Mouse (Mus musculus): ENCODE measurements around the gene Fndc3a. TPM values are rescaled to one million over a fixed set of nuclear protein-coding genes. Genes with fewer than 3 reads are reported as not detected.

Fndc3a gene
- polyA plus RNA-seq, 1 experiment from 2014 or later, result 43.4 TPM

- Histone ChIP-seq H3K9me3 (ENCODE audit: control insufficient read depth, low read length) (no peaks in the 10 kb centered on the region), H3K27me3 (ENCODE audit: control insufficient read depth, insufficient read depth, low read length) (no peaks in the 10 kb centered on the region), H3K4me1 (replicated peaks; ENCODE audit: control insufficient read depth, insufficient read depth, low read length) (no peaks in the 10 kb centered on the region), H3K36me3 (ENCODE audit: control insufficient read depth, insufficient read depth, low read length) (no peaks in the 10 kb centered on the region), H3K4me2 (ENCODE audit: low read depth, low read length, severe bottlenecking) (no peak overlapping the region), H3K27ac (ENCODE audit: low read depth, low read length) (no peak overlapping the region), H3K4me3 (ENCODE audit: low read depth, low read length) (no peak overlapping the region), H3K9ac (ENCODE audit: low read length) (no peak overlapping the region)
- 94% methylated on average over 1 of the region's 1 CpGs for WGBS
- DNase-seq (ENCODE audit: low spot score) (no peak), ATAC-seq (replicated peaks; ENCODE audit: low FRiP score) (no peak)
Measured at GRCm38 (mm10) chr14:72644620-72645019, 65.2 kb downstream of the Fndc3a start.

- 95% methylated on average over 6 of the region's 6 CpGs for WGBS
- Histone ChIP-seq H3K4me1 (replicated peaks; ENCODE audit: control insufficient read depth, insufficient read depth, low read length) (no peaks in the 10 kb centered on the region), H3K9me3 (ENCODE audit: control insufficient read depth, low read length) (no peaks in the 10 kb centered on the region), H3K36me3 (ENCODE audit: control insufficient read depth, insufficient read depth, low read length) (no peaks in the 10 kb centered on the region), H3K27me3 (ENCODE audit: control insufficient read depth, insufficient read depth, low read length) (no peaks in the 10 kb centered on the region), H3K27ac (ENCODE audit: low read depth, low read length) (no peak overlapping the region), H3K4me3 (ENCODE audit: low read depth, low read length) (no peak overlapping the region), H3K9ac (ENCODE audit: low read length) (no peak overlapping the region), H3K4me2 (ENCODE audit: low read depth, low read length, severe bottlenecking) (no peak overlapping the region)
- ATAC-seq (replicated peaks; ENCODE audit: low FRiP score), result no peak
- no peak for DNase-seq (ENCODE audit: low spot score)
Measured at GRCm38 (mm10) chr14:72638507-72638906, 71.3 kb downstream of the Fndc3a start.

GRCm38 (mm10) chr14:72633571-72633970 lies 76.2 kb downstream of the Fndc3a start:
- Histone ChIP-seq H3K4me1 (replicated peaks; ENCODE audit: control insufficient read depth, insufficient read depth, low read length) (no peaks in the 10 kb centered on the region), H3K27ac (ENCODE audit: low read depth, low read length) (no peak overlapping the region), H3K4me2 (ENCODE audit: low read depth, low read length, severe bottlenecking) (no peak overlapping the region), H3K36me3 (ENCODE audit: control insufficient read depth, insufficient read depth, low read length) (no peaks in the 10 kb centered on the region), H3K9ac (ENCODE audit: low read length) (no peak overlapping the region), H3K27me3 (ENCODE audit: control insufficient read depth, insufficient read depth, low read length) (no peaks in the 10 kb centered on the region), H3K9me3 (ENCODE audit: control insufficient read depth, low read length) (no peaks in the 10 kb centered on the region), H3K4me3 (ENCODE audit: low read depth, low read length) (no peak overlapping the region)
- DNase-seq (ENCODE audit: low spot score) (no peak), ATAC-seq (replicated peaks; ENCODE audit: low FRiP score) (no peak)
- 80% methylated on average over 2 of the region's 2 CpGs for WGBS

- no peaks in the 10 kb centered on the region for H3K36me3 ChIP-seq (ENCODE audit: control insufficient read depth, insufficient read depth, low read length)
- DNase-seq (ENCODE audit: low spot score) (no peak), ATAC-seq (replicated peaks; ENCODE audit: low FRiP score) (no peak)
- no peaks in the 10 kb centered on the region for H3K4me1 ChIP-seq (replicated peaks; ENCODE audit: control insufficient read depth, insufficient read depth, low read length)
- H3K27me3 ChIP-seq (ENCODE audit: control insufficient read depth, insufficient read depth, low read length), result no peaks in the 10 kb centered on the region
- H3K27ac ChIP-seq (ENCODE audit: low read depth, low read length), result no peak overlapping the region
- H3K9ac ChIP-seq (ENCODE audit: low read length), result no peak overlapping the region
- H3K4me3 ChIP-seq (ENCODE audit: low read depth, low read length), result no peak overlapping the region
- H3K4me2 ChIP-seq (ENCODE audit: low read depth, low read length, severe bottlenecking), result no peak overlapping the region
- no peaks in the 10 kb centered on the region for H3K9me3 ChIP-seq (ENCODE audit: control insufficient read depth, low read length)
Measured at GRCm38 (mm10) chr14:72625411-72625810, 84.4 kb downstream of the Fndc3a start.

GRCm38 (mm10) chr14:72604077-72604476 lies 105.7 kb downstream of the Fndc3a start:
- ATAC-seq (replicated peaks; ENCODE audit: low FRiP score), result no peak
- 86% methylated on average over 3 of the region's 3 CpGs for WGBS
- Histone ChIP-seq H3K9me3 (ENCODE audit: control insufficient read depth, low read length) (no peaks in the 10 kb centered on the region), H3K4me2 (ENCODE audit: low read depth, low read length, severe bottlenecking) (no peak overlapping the region), H3K9ac (ENCODE audit: low read length) (no peak overlapping the region), H3K27me3 (ENCODE audit: control insufficient read depth, insufficient read depth, low read length) (no peaks in the 10 kb centered on the region), H3K4me3 (ENCODE audit: low read depth, low read length) (no peak overlapping the region), H3K27ac (ENCODE audit: low read depth, low read length) (no peak overlapping the region), H3K36me3 (ENCODE audit: control insufficient read depth, insufficient read depth, low read length) (no peaks in the 10 kb centered on the region), H3K4me1 (replicated peaks; ENCODE audit: control insufficient read depth, insufficient read depth, low read length) (peaks cover 4% of the 10 kb centered on the region; the same call in 1 of the 2 replicates)
- DNase-seq (ENCODE audit: low spot score), result no peak

- 2% methylated on average over 8 of the region's 8 CpGs for WGBS
- H3K9ac ChIP-seq (ENCODE audit: low read length), result peak overlapping the region; percentile 73
- H3K4me2 ChIP-seq (ENCODE audit: low read depth, low read length, severe bottlenecking), result peak overlapping the region; percentile 48
- H3K4me1 ChIP-seq (replicated peaks; ENCODE audit: control insufficient read depth, insufficient read depth, low read length), result peaks cover 4% of the 10 kb centered on the region; the same call in 1 of the 2 replicates
- no peaks in the 10 kb centered on the region for H3K36me3 ChIP-seq (ENCODE audit: control insufficient read depth, insufficient read depth, low read length)
- H3K27ac ChIP-seq (ENCODE audit: low read depth, low read length), result peak overlapping the region; percentile 68; the same call in 1 of the 2 replicates
- H3K9me3 ChIP-seq (ENCODE audit: control insufficient read depth, low read length), result no peaks in the 10 kb centered on the region
- ATAC-seq (replicated peaks; ENCODE audit: low FRiP score) (peak; percentile 45; the same call in 1 of the 2 replicates), DNase-seq (ENCODE audit: low spot score) (no peak)
- peak overlapping the region; percentile 50 for H3K4me3 ChIP-seq (ENCODE audit: low read depth, low read length)
- H3K27me3 ChIP-seq (ENCODE audit: control insufficient read depth, insufficient read depth, low read length), result no peaks in the 10 kb centered on the region
Measured at GRCm38 (mm10) chr14:72603194-72603521, 106.6 kb downstream of the Fndc3a start.

GRCm38 (mm10) chr14:72602521-72603193 lies 107.1 kb downstream of the Fndc3a start:
- H3K36me3 ChIP-seq (ENCODE audit: control insufficient read depth, insufficient read depth, low read length), result no peaks in the 10 kb centered on the region; the same call in 1 of the 2 replicates
- ATAC-seq (replicated peaks; ENCODE audit: low FRiP score), result peak; percentile 98
- 4% methylated on average over 20 of the region's 20 CpGs for WGBS

GRCm38 (mm10) chr14:72601381-72602305 lies 108.2 kb downstream of the Fndc3a start:
- Histone ChIP-seq H3K9me3 (ENCODE audit: control insufficient read depth, low read length) (no peaks in the 10 kb centered on the region), H3K9ac (ENCODE audit: low read length) (peak overlapping the region; percentile 28; the same call in 1 of the 2 replicates), H3K36me3 (ENCODE audit: control insufficient read depth, insufficient read depth, low read length) (no peaks in the 10 kb centered on the region; the same call in 1 of the 2 replicates), H3K4me3 (ENCODE audit: low read depth, low read length) (peak overlapping the region; percentile 50), H3K27me3 (ENCODE audit: control insufficient read depth, insufficient read depth, low read length) (no peaks in the 10 kb centered on the region), H3K27ac (ENCODE audit: low read depth, low read length) (no peak overlapping the region), H3K4me2 (ENCODE audit: low read depth, low read length, severe bottlenecking) (peak overlapping the region; percentile 66), H3K4me1 (replicated peaks; ENCODE audit: control insufficient read depth, insufficient read depth, low read length) (peaks cover 4% of the 10 kb centered on the region; the same call in 1 of the 2 replicates)
- ATAC-seq (replicated peaks; ENCODE audit: low FRiP score) (no peak), DNase-seq (ENCODE audit: low spot score) (no peak)
- 81% methylated on average over 5 of the region's 5 CpGs for WGBS

More at GRCm38 (mm10) chr14:72602521-72603193, 107.1 kb downstream of the Fndc3a start:
- H3K9ac ChIP-seq (ENCODE audit: low read length), result peak overlapping the region; percentile 73
- H3K4me2 ChIP-seq (ENCODE audit: low read depth, low read length, severe bottlenecking), result peak overlapping the region; percentile 66
- DNase-seq (ENCODE audit: low spot score), result peak; percentile 87
- peak overlapping the region; percentile 50 for H3K4me3 ChIP-seq (ENCODE audit: low read depth, low read length)
- H3K27ac ChIP-seq (ENCODE audit: low read depth, low read length), result peak overlapping the region; percentile 68; the same call in 1 of the 2 replicates
- peaks cover 4% of the 10 kb centered on the region; the same call in 1 of the 2 replicates for H3K4me1 ChIP-seq (replicated peaks; ENCODE audit: control insufficient read depth, insufficient read depth, low read length)
- H3K9me3 ChIP-seq (ENCODE audit: control insufficient read depth, low read length), result no peaks in the 10 kb centered on the region
- H3K27me3 ChIP-seq (ENCODE audit: control insufficient read depth, insufficient read depth, low read length), result no peaks in the 10 kb centered on the region
